Mouse (Mus musculus): Measurements from ENCODE around the gene Ip6k1.
A peak's percentile ranks its signal among the peaks of the same experiment; 100 is the strongest.

The Ip6k1 gene

DNA sequence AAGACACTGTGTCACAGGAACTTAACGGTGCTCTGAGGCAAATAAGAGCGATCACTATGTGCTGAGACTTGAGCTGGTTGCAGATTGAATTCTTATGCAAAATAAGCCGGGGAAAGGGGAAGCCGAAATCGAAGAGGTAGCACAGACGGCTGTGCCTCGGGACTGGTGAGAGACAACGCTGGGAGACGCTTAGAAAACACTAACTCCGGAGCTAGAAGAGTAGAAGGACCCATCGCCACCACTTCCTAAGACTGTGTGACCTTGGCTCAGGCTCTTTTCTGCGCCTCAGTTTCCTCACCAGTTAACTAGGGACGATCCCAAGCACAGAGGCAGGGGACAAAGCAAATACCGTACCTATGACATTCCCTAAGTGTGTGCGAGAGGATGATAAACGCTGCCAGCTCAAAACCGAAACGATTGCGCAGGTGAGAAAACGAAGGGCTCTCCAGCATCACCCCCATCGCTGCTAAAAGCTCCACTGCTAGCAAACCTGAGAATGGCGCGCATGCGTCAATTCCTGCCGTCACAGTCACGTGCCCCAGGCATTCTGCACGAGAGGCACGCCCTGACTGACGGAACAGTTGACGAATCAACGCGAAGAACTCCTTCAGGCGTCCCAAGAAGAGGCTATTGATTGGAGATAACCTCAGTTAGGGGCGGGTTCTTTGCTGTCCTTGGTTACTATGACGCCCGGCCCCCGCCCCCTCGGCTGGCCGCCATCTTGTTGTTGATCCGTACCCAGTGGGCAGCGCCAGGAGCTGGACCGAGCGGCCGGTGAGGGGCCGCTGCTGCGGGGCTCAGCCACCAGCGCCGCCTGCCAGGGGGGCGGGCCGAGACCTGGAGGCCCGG is at the start of gene Ip6k1:
Gene Ip6k1, plus strand, starts transcription at position 580 of the 849 bp plus-strand sequence.
- peak; percentile 100 for DNase-seq

DNA sequence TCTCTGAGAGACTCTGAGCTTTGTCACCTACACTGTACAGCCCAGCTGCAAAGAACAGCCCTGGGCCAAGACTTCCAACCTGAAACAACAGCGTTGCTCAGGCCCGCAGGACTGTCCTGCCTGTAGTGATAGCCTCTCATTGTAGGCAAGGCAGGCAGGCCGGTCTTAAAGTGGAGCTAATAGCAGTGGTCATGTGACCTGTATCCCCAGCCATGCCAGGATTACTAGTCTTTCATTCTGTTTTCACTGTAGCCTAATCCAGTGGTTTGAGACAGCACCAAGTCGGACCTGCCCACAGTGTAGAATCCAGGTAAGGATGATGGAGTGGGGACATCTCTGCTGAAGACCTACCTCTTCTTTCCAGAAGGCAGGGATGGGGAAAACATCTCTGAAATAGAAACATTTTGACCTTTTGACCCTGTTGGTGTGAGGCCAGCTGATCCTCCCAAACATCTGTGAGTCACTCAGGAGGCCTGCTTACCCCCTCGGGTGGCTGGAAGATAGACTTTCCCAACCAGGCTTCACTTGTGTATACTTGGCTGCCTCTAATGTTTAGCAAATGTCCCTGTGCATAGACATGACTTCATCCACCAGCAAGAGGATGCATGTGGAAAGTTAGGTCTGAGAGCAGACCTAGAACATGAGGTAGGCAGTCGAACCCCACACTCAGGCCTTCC is 46.5 kb upstream of the Ip6k1 start:
- DNase-seq, result no peak

DNA sequence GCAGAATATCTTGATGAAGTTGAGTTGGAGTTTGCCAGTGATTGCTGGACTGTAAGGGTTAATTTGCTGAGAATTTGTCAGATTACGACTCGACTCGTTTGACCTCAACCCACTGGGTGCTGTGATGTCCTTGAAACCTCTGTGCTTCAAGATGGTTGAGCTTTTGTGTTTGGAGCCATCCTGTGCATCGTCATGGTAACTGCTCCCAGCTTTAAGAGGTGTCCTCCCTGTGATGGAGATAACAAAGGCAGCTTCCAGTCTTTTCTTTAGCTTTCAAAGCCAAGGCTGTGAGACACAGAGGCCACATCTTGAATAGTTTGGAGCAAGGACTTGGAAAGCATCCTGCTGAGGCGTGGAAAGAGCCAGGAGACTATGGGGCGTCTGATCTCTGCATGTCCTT is 45.2 kb upstream of the Ip6k1 start:
- DNase-seq, result no peak

DNA sequence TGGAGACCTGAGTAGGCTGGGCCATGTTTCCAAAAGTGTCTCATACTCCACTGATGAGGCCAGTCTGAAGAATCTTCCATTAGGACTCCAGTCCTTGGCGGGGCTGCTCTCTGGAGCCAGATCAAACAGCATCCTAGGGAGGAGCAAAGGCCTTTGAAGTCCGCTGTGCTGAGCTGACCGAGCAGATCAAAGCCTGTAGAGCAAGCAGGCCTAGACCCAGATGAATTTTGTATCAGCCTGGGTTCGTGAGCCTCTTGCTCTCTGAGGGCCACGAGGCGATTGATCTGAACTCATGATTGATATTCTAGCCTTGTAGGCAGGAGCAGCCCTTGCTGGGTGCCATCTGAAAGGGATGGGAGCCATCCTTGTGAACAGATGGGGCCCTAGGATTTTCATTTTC is 42.4 kb upstream of the Ip6k1 start:
- no peak for DNase-seq

DNA sequence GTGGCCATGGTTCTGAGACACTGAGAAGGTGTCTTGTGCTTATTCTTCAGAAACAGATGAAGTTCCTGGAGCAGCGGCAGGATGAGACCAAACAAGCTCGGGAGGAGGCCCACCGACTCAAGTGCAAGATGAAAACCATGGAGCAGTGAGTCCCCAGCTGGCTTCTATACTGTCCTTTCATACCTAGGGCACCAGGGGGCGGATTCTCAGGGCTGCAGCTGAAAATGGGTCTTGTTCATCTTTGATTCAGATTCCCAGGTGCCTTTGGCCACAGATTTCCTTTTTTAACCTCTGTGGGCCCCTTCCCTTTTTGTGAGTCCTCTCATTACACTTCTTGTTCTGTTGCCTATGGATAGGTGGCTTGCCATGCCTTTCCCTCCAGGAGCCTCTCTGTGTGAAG is 41.4 kb upstream of the Ip6k1 start:
- no peak for DNase-seq

DNA sequence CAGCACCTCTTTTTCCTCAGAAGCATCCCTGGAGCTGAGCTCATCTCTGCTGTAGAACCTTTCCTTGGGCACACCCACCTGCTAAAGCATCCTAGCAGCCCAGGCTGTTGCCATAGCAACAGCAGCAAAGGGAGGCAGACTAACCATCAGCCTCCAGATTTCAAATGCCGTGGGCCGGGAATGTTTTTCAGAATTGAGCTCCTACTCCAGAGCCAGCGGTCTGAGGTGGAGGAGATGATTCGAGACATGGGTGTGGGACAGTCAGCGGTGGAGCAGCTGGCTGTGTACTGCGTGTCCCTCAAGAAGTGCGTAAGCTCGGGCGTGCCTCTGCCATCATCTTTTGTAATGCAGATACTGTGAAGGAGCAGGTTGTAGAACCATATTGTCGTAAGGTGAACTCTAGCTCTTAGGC is 40.9 kb upstream of the Ip6k1 start:
- no peak for DNase-seq

DNA sequence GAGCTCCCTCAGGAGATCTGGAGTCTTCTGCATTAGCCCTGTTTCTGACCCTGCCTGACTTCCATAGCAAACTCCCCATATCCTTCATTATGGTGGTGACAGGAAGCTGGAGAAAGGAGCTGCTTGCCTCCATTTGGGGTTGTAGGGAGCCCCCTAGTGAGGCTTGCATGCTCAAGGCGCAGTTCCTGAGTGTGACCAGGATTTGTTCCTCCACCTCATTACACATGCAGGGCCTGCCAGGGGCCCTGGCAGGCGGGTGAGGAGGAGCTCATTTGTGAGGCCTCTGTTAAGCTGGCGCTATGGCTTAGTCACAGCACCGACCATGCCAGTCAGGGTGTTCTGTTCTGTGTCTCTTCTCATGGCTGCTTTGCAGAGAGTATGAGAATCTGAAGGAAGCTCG is 40.4 kb upstream of the Ip6k1 start:
- DNase-seq, result peak; percentile 93

DNA sequence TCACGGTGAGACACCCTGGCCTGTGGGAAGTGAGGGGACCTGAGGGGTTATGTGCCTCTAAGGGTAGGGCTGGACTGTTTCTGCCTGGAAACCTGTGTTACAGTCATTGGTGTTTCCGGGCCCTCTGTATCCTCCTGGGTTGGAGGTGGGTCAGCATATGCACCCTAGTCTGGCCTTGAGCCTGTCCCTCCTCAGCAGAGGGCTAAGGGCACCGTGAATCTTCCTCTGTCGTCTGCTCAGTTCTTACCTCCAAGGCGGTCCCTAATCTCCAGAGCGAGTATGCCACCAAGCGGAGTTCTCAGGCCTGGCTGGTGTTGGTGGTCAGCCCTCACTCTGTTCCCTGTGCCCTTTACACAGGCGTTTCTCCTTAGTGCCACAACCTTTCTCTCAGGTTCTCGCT is 39.4 kb upstream of the Ip6k1 start:
- peak; percentile 91 for DNase-seq

DNA sequence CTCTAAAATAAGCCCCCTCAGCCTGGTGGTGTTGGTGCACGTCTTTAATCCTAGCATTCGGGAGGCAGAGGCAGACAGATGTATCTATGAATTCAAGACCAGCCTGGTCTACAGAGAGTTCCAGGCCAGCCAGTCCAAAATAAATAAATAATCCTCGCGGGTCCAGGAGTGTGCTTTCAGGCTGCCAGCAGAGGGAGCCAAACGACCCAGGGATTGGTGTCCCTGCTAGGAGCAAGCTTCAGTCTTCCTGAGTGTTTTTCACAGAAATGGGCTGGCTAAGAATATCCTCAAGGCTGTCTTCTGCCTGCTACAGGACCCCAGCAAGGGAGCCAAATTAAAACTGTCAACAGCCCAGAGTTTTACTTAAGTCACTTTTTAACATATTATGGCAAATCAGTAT is 38.6 kb upstream of the Ip6k1 start:
- DNase-seq, result peak; percentile 98

DNA sequence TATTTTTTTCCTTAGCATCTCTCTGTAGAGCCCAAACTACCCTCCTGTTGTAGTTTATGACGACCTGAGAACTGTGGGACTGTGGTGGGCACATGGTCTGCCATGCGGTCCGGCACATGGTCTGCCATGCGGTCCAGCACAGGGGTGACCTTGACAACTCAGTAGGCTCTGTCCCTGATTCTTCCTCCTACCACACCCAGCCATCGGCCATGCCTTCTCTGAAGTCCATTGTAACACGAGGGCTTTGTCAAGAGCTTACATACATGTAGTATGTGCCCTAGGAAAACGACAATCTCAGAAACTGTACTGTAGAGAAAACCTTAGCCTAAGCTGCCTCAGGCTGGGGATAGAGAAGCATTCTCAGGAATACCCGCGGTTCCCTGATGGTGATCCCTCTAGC is 37.6 kb upstream of the Ip6k1 start:
- peak; percentile 90 for DNase-seq

DNA sequence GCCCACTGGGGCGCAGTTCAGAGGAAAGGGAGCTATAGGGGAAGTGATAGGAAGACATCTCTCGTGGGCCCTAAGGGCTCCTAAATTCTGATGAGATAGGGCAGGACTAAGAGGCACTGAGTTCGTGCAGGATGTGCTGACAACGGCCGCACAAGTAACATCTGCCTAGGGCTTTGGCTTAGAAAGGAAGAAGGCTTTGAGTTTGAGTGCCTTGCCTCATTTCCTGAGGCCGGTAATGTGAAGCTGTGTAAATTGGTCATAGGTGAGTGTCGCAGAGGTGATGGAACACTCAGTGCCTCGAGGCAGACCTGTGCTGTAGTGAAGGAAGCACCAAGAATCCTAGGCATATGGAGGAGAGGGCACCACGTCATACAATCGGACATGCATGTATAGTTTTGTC is 35.6 kb upstream of the Ip6k1 start:
- peak; percentile 96 for DNase-seq

DNA sequence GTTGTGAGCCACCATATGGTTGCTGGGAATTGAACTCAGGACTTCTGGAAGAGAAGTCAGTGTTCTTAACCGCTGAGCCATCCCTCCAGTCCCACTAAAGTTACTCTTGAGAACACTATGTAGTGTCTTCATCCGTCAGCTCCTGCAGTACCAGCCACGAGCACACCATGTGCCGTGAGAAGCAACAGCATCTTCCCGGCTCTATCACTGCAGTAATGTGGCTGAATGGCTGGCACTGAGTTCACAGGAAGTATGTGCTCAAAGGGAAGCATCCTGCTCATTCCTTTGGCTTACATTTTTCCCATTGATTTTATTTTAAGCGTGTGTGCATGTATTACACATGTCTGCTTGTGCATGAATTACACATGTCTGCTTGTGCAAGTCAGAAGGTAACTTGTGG is 34.9 kb upstream of the Ip6k1 start:
- DNase-seq, result peak; percentile 93

DNA sequence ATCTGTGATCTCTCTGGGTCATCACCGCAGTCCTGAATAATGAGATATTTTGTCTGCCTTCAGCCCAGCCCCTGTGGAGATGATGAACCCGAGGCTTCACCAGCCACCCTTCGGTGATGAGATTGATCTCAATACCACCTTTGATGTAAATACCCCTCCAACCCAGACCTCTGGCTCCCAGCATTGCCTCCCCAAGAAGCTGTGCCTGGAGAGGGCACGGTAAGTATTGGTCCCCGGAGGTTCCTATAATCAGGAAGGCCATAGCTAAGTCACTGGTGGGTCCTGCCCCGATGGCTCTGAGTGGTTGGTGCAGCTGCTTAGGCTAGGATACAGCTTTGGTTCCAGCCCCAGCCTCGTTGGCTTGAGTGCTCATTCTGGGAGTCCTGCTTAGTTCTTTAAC is 33.8 kb upstream of the Ip6k1 start:
- DNase-seq, result peak; percentile 90

DNA sequence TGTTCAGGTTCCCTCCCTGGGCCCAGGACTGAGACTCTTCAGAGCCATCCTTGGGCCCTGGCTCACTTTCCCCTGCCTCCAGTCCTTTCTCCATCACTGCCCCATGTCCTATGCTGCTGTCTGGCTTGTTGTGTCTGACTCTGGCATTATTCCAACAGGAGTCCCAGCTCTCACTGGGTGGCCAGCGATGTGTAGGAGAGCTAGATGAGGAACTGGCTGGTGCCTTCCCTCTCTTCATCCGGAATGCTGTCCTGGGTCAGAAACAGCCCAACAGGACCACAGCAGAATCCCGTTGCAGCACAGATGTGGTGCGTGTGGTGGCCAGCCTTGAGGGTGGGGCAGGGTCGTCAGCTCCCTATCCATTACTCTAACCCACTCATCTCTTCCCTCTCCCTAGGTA is 32.0 kb upstream of the Ip6k1 start:
- peak; percentile 93 for DNase-seq

DNA sequence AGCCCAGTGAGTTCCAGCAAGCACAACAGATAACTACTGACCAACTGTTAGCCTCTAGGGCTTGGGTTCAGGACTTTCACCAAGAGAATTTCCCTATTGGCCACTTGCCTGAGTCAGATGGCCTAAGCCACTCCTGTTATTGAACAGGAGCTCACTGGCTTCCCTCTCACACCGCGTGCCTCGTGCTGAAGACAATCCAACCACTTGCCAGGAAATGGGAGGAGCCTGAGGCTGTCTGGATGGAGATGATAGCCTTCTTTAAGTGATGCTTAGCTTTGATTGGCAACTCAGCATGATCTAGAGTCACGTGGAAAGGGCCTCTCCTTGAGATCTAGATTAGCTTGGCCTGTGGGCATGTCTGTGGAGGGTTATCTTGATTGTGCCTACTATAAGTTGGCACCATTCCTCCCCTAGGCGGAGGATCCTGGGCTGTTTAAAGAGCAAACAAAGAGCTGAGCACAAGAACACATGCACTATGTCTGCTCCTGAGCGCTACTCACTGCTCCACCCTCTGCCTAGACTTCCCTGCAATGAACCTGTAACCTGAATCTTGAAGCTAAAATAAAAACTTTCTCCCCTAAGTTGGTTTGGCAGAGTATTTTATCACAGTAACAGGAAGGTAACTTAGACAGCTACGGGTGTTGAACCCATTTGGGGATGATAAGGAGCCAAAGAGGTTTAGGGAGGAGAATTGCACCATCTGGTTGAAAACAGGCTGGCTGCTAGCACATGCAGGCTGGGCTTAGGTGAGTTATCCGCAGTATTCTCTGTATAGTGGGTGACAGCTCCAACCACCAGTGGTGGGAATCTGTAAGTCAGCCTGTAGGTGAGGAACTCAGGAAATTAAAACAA is 30.4 kb upstream of the Ip6k1 start:
- peak; percentile 99 for DNase-seq

DNA sequence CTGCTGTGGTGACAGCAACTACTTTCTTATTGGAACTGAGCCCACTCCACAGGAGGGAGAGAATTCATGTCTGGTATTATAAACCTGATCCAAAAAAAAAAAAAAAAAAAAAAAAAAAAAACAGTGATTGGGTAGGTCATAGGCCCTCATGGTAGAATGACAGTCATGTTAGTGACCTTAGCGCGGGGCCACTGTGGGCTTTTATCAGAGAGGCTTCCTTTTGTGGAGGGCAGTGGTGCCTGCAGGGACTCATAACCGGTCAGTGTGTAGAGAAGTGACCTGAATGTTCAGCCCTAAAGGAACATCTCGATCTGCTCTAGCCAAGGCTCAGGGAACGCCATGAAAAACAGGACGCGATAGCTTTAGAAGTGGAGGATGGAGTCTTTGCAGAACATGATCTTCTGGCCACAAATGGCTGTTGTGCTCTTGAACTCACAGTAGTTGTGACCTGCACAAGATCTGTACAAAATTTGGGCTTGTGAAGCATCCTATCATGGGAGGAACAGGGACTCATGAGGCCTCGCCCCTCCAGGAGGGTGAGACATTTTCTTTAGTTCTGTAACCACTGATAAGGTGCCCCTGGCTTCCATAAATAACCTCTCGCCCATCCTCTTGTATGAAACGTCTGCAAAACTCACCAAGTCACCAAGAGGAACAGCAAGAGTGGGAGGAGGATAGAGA is 27.7 kb upstream of the Ip6k1 start:
- peak; percentile 92 for DNase-seq

DNA sequence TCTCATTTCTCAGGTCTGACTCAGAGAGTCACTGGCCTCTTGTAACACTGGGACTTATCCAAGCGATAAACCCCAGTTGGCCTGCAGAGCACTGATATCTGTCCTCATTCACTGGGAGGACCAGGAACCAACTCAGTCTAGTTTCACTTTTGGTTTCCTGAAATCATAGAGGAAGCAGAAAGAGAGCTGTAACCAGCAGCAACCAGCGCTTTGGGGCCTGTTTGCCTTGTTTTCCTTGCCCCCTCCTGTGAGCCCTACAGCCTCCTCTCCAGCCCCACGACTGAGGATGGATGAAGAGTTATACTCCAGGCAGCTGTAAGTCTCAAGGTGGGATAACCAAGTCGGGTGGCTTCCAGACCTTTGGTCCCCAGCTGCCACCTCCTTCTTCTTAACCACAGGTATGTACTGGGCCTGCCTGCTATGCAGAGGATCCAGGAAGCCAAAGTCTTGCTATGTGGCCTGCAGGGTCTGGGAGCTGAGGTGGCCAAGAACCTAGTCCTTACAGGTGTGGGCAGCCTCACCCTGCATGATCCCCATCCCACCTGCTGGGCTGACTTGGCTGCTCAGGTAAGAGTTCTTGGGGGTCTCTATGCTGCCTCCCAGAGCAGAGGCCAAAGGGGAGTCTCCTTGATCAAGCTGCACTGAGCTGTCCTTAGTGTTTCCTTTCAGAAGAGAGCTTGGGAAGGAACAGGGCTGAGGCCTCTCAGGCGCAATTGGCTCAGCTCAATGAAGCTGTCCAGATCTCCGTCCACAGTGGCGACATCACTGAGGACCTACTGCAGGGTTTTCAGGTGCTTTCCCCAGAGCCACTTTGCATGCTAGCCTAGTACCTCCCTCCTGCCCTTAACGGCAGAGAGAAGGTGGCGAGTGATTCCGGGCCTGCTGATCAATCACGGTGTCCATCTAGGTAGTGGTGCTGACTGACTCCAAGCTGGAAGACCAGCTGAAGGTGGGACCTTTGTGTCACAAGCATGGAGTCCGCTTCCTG is 26.6 kb upstream of the Ip6k1 start, which contains the start of gene Uba7:
Gene Uba7, plus strand, starts transcription at position 107 of the 988 bp plus-strand sequence.
- peak; percentile 97 for DNase-seq

DNA sequence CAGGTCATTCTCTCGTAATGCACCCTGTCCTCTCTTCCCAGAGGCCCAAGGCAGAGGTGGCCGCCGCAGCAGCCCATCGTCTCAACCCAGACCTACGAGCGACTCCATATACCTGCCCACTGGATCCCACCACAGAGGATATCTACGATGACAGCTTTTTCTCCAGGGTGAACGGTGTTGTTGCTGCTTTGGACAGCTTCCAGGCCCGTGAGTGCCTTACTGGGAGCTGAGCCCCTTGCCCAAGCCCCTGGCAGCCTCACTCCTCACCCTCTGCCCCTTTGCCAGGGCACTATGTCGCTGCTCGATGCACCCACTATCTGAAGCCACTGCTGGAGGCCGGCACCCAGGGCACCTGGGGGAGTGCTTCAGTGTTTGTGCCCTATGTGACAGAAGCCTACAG is 23.5 kb upstream of the Ip6k1 start:
- DNase-seq, result peak; percentile 92

DNA sequence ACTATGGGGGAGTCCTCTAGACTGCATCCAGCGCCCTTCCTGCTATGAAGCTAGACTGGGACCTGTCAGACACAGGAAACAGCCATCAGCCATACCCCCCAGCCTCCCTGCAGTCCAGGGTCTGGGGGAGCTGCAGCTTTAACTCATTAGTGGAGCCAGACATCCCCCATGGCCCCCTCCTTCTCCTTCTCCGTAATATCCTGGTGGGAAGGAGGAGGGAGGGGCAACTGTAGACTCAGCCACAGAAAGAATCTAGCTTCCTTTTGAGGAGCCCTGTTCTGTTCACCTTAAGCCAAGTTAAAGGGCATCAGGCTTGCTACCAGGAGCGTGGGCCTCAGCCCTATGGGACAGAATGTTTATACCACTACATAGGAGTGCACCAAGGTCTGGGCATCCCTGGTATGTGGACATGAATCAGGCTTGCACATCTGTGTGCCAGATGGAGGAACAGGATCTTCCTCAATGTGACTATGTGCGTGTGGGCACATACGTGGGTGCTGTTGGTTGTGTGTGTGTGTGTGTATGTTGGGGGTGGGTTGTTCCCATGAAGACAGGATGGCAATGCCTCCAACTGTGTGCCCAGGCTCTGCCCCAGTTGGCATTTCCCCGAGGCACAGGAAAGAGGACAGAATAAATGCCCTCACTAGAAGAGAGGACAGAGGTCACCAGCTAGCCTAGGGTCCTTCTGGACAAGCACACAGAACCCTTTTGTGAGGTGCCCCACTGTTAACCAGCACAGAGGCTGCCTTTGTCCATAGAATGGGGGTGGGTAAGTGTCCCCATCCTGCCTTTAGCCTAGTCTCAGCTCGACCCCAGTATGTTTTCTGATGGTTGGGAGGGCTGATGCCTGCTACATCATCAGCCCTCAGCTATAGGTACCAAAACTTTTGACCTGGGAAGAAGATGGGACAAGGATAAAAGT is 20.4 kb upstream of the Ip6k1 start:
- peak; percentile 96 for DNase-seq

DNA sequence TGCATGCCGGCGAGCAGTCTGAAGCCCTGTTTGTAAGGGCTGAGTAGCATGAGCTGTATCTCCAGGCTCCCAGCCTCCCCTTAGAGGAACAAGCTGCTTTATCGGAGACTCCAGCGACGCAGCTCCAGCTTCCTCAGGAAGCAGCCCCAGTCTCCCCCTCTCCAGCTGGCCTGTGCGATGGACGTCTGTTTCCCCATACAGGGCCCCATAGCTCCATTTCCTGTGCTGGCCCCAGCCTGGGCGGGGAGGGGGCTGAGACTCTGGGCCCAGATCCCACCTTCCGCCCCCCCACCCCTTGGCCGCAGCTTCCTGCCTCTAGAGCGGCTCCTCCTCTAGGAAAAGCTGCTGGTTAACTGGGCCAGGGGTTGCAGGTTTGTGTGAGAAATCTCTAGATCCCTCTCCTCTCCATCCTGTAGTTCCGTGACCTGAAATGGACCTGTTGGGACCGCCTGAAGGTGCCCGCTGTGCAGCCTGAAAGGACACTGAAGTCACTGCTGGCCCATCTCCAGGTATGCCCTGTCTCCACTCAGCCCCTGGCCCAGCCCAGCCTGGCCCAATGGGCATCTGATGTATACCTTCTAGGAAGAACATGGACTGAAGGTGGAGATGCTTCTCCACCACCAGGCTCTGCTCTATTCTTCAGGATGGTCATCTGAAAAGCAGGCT is 19.5 kb upstream of the Ip6k1 start, which contains the start of gene Gm20661:
Gene Gm20661, plus strand, starts transcription at position 378 of the 666 bp plus-strand sequence.
- peak; percentile 100 for DNase-seq

Data from heart, adult 11 months (tissue).